In the genomic region with DNA sequence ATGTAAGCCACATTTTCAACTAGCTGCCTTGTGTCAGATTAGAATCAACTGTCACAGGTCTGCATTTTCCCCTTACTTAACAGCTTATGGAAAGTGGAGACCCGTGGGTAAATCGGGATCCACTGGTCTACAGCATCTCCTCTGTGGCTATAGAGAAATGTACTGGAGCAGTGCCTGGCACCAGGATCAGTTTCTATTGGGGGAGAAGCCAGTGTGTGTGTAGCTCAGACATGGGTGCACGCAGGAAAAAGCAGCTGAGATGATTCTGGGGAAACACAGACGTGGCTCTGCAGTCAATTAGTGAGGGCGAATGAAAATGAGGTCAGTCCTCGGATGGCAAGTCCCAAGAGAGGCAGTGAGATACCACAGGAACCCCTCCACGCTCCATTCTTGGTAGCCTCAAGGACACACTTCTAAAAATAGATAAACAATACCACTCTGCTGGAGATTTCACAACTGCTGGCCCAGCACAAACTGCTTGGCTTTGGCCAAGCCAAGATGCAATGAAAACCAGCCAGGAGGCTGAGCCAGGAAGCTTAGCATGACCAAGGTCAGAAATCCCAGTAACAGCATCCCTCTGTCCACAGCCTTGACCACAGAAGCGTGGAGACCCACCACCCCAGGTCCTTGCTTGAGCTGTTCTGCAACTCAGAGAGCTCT, we compare ENCODE assay signal across 9 mouse cellular contexts. TPM values are rescaled to one million over a fixed set of nuclear protein-coding genes. Genes with fewer than 3 reads are reported as not detected.
DNase-seq lines count a peak whose midpoint lies in the region; ATAC-seq lines count a peak whose summit lies in the region.
"Had no signal": no experiment of that assay in that cellular context is flagged by ENCODE, and none has a peak within 500 bp of the region (broad histone marks: within the 10 kb centered on the region; RNA-seq: fewer than 3 reads in every experiment).

No protein-coding gene starts in this region.

- no peaks in the 10 kb centered on the region for H3K9me3 ChIP-seq in hindbrain, embryonic 11.5 days (ENCODE audit: control insufficient read depth, low read length)
- no peaks in the 10 kb centered on the region for H3K9me3 ChIP-seq in hindbrain, embryonic 12.5 days (replicated peaks)
- H3K9me3 ChIP-seq in heart, embryonic 10.5 days: no peaks in the 10 kb centered on the region
- no peaks in the 10 kb centered on the region for H3K9me3 ChIP-seq in lung, embryonic 16.5 days (ENCODE audit: control insufficient read depth, low read length)

- H3K4me2 ChIP-seq in hindbrain, embryonic 11.5 days (replicated peaks; ENCODE audit: low read depth, low read length): no peak overlapping the region
- no peak overlapping the region for H3K4me2 ChIP-seq in hindbrain, embryonic 12.5 days (replicated peaks)
- H3K4me2 ChIP-seq in lung, embryonic 16.5 days (ENCODE audit: low read depth, low read length): peak overlapping the region; percentile 14; the same call in 1 of the 2 replicates

- peaks cover 9% of the 10 kb centered on the region for H3K4me1 ChIP-seq in hindbrain, embryonic 11.5 days (replicated peaks; ENCODE audit: control insufficient read depth, insufficient read depth, low read length)
- H3K4me1 ChIP-seq in hindbrain, embryonic 12.5 days: peaks cover 30% of the 10 kb centered on the region
- H3K4me1 ChIP-seq in heart, embryonic 10.5 days: peaks cover 42% of the 10 kb centered on the region
- peaks cover 6% of the 10 kb centered on the region; the same call in 1 of the 2 replicates for H3K4me1 ChIP-seq in lung, embryonic 16.5 days (replicated peaks; ENCODE audit: control insufficient read depth, insufficient read depth, low read length)

- no peaks in the 10 kb centered on the region for H3K27me3 ChIP-seq in hindbrain, embryonic 11.5 days (ENCODE audit: control insufficient read depth, insufficient read depth, low read length)
- H3K27me3 ChIP-seq in hindbrain, embryonic 12.5 days: no peaks in the 10 kb centered on the region
- H3K27me3 ChIP-seq in heart, embryonic 10.5 days (ENCODE audit: insufficient read depth, poor library complexity, severe bottlenecking): no peaks in the 10 kb centered on the region
- H3K27me3 ChIP-seq in lung, embryonic 16.5 days (ENCODE audit: control insufficient read depth, insufficient read depth, low read depth, low read length): no peaks in the 10 kb centered on the region

- WGBS in hindbrain, embryonic 11.5 days: 54% methylated on average over 8 of the region's 8 CpGs
- 49% methylated on average over 8 of the region's 8 CpGs for WGBS in hindbrain, embryonic 12.5 days
- WGBS in heart, embryonic 10.5 days: 37% methylated on average over 8 of the region's 8 CpGs
- 47% methylated on average over 8 of the region's 8 CpGs for WGBS in lung, embryonic 16.5 days

- H3K36me3 ChIP-seq in hindbrain, embryonic 11.5 days (ENCODE audit: control insufficient read depth, insufficient read depth, low read length): no peaks in the 10 kb centered on the region
- H3K36me3 ChIP-seq in hindbrain, embryonic 12.5 days: no peaks in the 10 kb centered on the region
- no peaks in the 10 kb centered on the region for H3K36me3 ChIP-seq in heart, embryonic 10.5 days
- no peaks in the 10 kb centered on the region for H3K36me3 ChIP-seq in lung, embryonic 16.5 days (ENCODE audit: control insufficient read depth, insufficient read depth, low read length)

- no peak overlapping the region for H3K9ac ChIP-seq in hindbrain, embryonic 11.5 days (ENCODE audit: low read depth, low read length)
- H3K9ac ChIP-seq in hindbrain, embryonic 12.5 days: no peak overlapping the region
- no peak overlapping the region for H3K9ac ChIP-seq in lung, embryonic 16.5 days (ENCODE audit: low read length)

- no peak overlapping the region for H3K4me3 ChIP-seq in hindbrain, embryonic 11.5 days (ENCODE audit: low read depth, low read length)
- no peak overlapping the region for H3K4me3 ChIP-seq in hindbrain, embryonic 12.5 days
- H3K4me3 ChIP-seq in heart, embryonic 10.5 days: no peak overlapping the region
- H3K4me3 ChIP-seq in lung, embryonic 16.5 days (ENCODE audit: low read length): no peak overlapping the region
- H3K4me3 ChIP-seq: erythroblast, embryonic 14.5 days had no signal

- DNase-seq in hindbrain, embryonic 11.5 days (ENCODE audit: low spot score): peak; percentile 6
- DNase-seq in brain, adult 2 months (ENCODE audit: low read depth, low spot score): peak; percentile 50
- DNase-seq in heart, embryonic 10.5 days (ENCODE audit: low spot score): no peak
- no peak for DNase-seq in layer of hippocampus, adult 9-11 months

- peak overlapping the region; percentile 58 for H3K27ac ChIP-seq in hindbrain, embryonic 11.5 days (ENCODE audit: low read depth, low read length)
- no peak overlapping the region; the same call in 1 of the 2 replicates for H3K27ac ChIP-seq in hindbrain, embryonic 12.5 days
- H3K27ac ChIP-seq in heart, embryonic 10.5 days: peak overlapping the region; percentile 84
- H3K27ac ChIP-seq in lung, embryonic 16.5 days (ENCODE audit: low read length): peak overlapping the region; percentile 83

- no peak for ATAC-seq in hindbrain, embryonic 11.5 days (ENCODE audit: low FRiP score)
- ATAC-seq in hindbrain, embryonic 12.5 days (ENCODE audit: low FRiP score): no peak
- ATAC-seq in lung, embryonic 16.5 days (ENCODE audit: low read depth): peak; percentile 80
- no peak for ATAC-seq in activated CD4-positive, CD25-positive, alpha-beta regulatory T cell, adult 4 months
- ATAC-seq in inflammation-experienced regulatory T-cells, adult 6 months: no peak

RNA-seq across cellular contexts. Expression of a gene that starts 40.4 kb away (rescaled TPM):
- polyA plus RNA-seq in hindbrain, embryonic 11.5 days (2014; fragmentation: Nextera tagmentation; extraction: Ambion mirVana): 5.1 and 5.7 TPM in 2 replicates
- polyA plus RNA-seq in hindbrain, embryonic 12.5 days (2016; fragmentation: Nextera tagmentation; extraction: Ambion mirVana): 4.6 and 4.9 TPM in 2 replicates
- polyA plus RNA-seq in heart, embryonic 10.5 days (2016; fragmentation: Nextera tagmentation; extraction: Ambion mirVana): 1.8 and 1.9 TPM in 2 replicates
- polyA plus RNA-seq in lung, embryonic 16.5 days (2015; fragmentation: Nextera tagmentation; extraction: Ambion mirVana): 2.2 and 2.6 TPM in 2 replicates
- not detected for polyA plus RNA-seq in activated CD4-positive, CD25-positive, alpha-beta regulatory T cell, adult 4 months (2017; shearing (Covaris generic))
- polyA plus RNA-seq in inflammation-experienced regulatory T-cells, adult 6 months (2017; shearing (Covaris generic)): not detected

RNA-seq across cellular contexts. Expression of a gene that starts 53.1 kb away (rescaled TPM):
- polyA plus RNA-seq in hindbrain, embryonic 11.5 days (2014; fragmentation: Nextera tagmentation; extraction: Ambion mirVana): 90.8 and 91.1 TPM in 2 replicates
- polyA plus RNA-seq in hindbrain, embryonic 12.5 days (2016; fragmentation: Nextera tagmentation; extraction: Ambion mirVana): 125 and 130 TPM in 2 replicates
- polyA plus RNA-seq in heart, embryonic 10.5 days (2016; fragmentation: Nextera tagmentation; extraction: Ambion mirVana): 83.9 and 87.7 TPM in 2 replicates
- 48.5 and 88.0 TPM in 2 replicates for polyA plus RNA-seq in lung, embryonic 16.5 days (2015; fragmentation: Nextera tagmentation; extraction: Ambion mirVana)
- under 1 TPM in 1 of 2 experiments, not detected in 1; 0.12 TPM for polyA plus RNA-seq in activated CD4-positive, CD25-positive, alpha-beta regulatory T cell, adult 4 months (2017; shearing (Covaris generic))
- under 1 TPM in 2 of 3 experiments, not detected in 1; 0.26 to 0.36 TPM for polyA plus RNA-seq in inflammation-experienced regulatory T-cells, adult 6 months (2017; shearing (Covaris generic))

Comparison
In these comparisons a context has a peak if more than half of its experiments do, and no peak if none do; other contexts are left out.
1. DNase-seq: peak in hindbrain, embryonic 11.5 days (single experiment) and brain, adult 2 months (single experiment); none in heart, embryonic 10.5 days (single experiment) and layer of hippocampus, adult 9-11 months (single experiment).
2. RNA of a gene that starts 53.1 kb away (polyA plus RNA-seq): 125 to 130 TPM in hindbrain, embryonic 12.5 days, 90.8 to 91.1 TPM in hindbrain, embryonic 11.5 days, 48.5 to 88.0 TPM in lung, embryonic 16.5 days and 83.9 to 87.7 TPM in heart, embryonic 10.5 days; 0.26 to 0.36 TPM in inflammation-experienced regulatory T-cells, adult 6 months and 0.12 TPM in activated CD4-positive, CD25-positive, alpha-beta regulatory T cell, adult 4 months; every median in the first group is over 10 times any median in the second.